Mouse (Mus musculus) left cerebral cortex, adult 11 months (tissue): ENCODE measurements around the gene Dab2ip.

Experiments used
- DNase-seq: peaks from one replicate; pipeline ENCODE4 v3.0.0; 2022; ENCODE audit warnings: low spot score

Gene Dab2ip

GRCm38 (mm10) chr2:35684735-35685312 lies 126.8 kb downstream of the Dab2ip start:
- no peak for DNase-seq

DNA sequence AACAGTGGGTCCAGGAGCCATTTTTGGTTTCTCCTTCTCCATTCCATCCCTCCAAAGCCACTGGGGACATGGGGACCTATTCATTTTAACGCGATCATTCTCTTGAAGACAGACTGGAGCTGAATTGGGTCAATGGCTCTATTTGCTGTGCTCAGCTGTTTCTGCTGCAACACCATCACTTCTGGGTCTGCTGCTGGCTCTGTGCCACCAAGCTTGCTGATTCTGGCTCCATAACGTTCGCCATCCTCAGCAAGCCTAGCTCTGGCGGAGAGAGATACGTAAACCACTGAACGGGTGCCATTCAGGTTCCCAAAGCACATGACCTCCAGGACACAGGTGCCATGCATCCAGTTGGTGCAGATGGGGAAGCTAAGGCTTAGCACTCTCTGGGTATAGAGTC lies 128.0 kb downstream of the Dab2ip start:
- DNase-seq: no peak

GRCm38 (mm10) chr2:35687557-35688070 lies 129.5 kb downstream of the Dab2ip start:
- DNase-seq: no peak

GRCm38 (mm10) chr2:35688121-35688520 lies 130.1 kb downstream of the Dab2ip start:
- DNase-seq: no peak

DNA sequence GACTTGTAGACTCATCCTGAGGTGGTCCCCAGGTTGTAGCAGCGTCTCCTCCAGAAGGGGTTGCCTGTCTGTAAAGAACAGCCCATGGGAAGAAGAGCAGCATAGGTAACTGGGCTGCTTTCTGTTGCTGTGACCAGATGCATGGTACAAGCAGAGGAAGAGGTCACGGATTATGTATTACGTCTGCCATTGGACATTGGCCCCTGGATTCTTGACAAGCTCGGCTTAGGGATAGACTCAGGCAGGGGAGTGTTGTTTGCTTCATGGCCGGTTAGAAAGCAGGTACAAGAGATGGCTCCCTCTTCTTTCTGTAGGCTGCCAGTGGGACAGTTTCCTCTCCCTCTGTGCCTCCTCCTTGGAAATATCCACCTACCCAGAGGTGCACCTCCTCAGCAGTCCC lies 130.5 kb downstream of the Dab2ip start:
- no peak for DNase-seq

GRCm38 (mm10) chr2:35689881-35690280 lies 131.8 kb downstream of the Dab2ip start:
- no peak for DNase-seq

- no peak for DNase-seq
Observed at GRCm38 (mm10) chr2:35691257-35692049, 133.4 kb downstream of the Dab2ip start.

DNA sequence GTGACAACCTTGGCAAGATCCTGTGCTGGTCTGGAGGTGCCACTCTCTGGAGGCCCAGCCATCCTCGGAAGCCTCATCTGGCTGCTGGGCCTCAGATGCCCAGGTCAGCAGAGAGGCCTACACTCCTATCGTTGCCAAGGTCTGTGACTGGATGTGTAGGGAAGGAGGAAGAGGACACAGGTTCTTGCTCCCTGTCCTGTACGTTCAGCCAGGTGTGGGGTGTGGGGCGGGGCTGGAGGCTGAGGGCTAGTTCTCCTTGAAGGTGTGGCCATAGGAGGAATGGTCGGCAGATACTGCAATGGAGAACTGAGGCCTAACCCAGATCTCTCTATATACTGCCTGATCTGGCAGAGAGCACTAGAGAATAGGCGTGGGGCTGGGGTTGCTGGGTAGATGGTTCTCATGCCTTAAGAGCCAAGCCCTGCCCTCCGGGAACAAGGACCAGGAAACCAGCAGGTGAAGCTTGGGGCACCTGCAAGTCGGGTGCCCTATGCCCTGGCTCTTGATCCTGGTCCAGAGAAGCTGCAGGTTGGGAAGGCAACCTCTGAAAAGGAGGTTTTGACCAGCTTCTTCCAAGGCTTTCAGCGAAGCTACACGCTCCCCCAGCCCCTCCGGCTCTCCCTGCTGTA lies 134.3 kb downstream of the Dab2ip start:
- DNase-seq: no peak

- no peak for DNase-seq
Observed at GRCm38 (mm10) chr2:35693037-35693436, 135.0 kb downstream of the Dab2ip start.

- DNase-seq: no peak
Observed at GRCm38 (mm10) chr2:35694111-35694510, 136.0 kb downstream of the Dab2ip start.

GRCm38 (mm10) chr2:35696193-35696541 lies 138.1 kb downstream of the Dab2ip start:
- no peak for DNase-seq

GRCm38 (mm10) chr2:35696542-35697391 lies 138.7 kb downstream of the Dab2ip start:
- no peak for DNase-seq

DNA sequence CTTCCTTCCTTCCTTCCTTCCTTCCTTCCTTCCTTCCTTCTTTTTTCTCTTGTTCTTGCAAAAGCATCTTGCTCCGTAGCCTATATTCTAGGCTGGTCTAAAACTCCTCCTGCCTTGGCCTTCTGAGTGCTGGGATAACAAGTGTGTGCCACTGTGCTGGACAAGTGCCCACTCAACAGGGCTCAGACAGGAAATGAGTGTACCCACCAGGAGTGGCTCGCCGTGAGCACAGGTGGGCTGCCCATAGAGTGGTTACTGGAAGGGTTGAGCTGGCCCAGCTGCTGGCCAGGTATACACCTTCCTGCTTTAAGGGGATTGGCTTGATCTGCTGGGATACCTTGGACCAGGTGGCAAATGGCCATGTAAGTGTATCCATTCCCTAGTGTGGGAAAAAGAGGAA lies 139.7 kb downstream of the Dab2ip start:
- DNase-seq: no peak

GRCm38 (mm10) chr2:35700966-35701365 lies 142.9 kb downstream of the Dab2ip start:
- no peak for DNase-seq

- DNase-seq: no peak
Observed at GRCm38 (mm10) chr2:35702001-35702400, 143.9 kb downstream of the Dab2ip start.

GRCm38 (mm10) chr2:35702608-35703007 lies 144.5 kb downstream of the Dab2ip start:
- DNase-seq: no peak

GRCm38 (mm10) chr2:35703241-35703640 lies 145.2 kb downstream of the Dab2ip start:
- DNase-seq: no peak

GRCm38 (mm10) chr2:35712611-35713010 lies 154.5 kb downstream of the Dab2ip start:
- no peak for DNase-seq

DNA sequence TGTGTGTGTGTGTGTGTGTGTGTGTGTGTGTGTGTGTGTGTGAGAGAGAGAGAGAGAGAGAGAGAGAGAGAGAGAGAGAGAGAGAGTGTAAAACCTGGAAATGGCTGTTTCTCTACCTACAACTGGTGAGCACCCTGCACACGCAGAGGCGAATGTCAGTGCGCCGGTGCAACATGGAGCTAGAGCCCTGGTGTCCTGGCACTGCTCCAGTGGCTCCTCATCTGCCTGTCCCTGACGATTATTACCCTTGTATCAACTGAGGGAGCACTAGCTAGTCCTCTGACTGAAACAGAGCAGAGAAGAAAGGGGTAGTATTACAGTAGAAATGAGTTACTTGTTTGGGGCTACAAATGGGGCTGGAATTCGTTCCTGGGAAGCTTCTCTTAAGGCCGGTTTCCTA lies 155.4 kb downstream of the Dab2ip start:
- DNase-seq: no peak

DNA sequence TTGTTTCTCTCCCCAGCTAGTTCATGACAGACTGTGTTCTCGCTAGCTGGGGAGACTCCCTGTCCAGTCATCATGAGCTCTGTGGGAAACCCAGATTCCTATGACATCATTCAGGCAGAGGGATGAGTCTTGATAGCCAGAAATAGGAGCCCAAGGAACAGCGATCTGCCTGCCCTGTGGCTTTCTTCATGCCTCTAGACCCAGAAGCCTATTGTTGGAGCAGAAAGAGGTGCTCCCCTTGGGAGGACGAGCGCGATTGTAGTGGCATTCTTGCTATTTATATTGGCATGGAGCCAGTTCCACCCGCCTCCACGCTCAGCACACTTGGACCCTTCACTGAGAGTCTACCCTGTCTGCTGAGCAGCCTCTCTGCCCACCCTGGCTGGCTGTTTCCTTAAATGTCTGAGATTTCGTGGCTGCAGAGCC lies 156.7 kb downstream of the Dab2ip start:
- DNase-seq: no peak

- DNase-seq: no peak
Observed at GRCm38 (mm10) chr2:35715485-35715884, 157.4 kb downstream of the Dab2ip start.

- no peak for DNase-seq
Observed at GRCm38 (mm10) chr2:35716175-35716574, 158.1 kb downstream of the Dab2ip start.
